Mouse (Mus musculus) neural tube, embryonic 13.5 days (tissue): Measurements from ENCODE around the gene Chst1. TPM values are rescaled to one million over a fixed set of nuclear protein-coding genes. Genes with fewer than 3 reads are reported as not detected.

Source experiments
- ATAC-seq: fragments of 200-750 bp; cut with Nextera tagmentation; 2 replicates; pipeline ENCODE4 v1.8.0; 2017; ENCODE audit warnings: low read depth, mild to moderate bottlenecking, moderate TSS enrichment, moderate library complexity
- H3K27ac ChIP-seq: fragments of 300-500 bp; sonication (generic); replicated peaks from 2 replicates; pipeline ENCODE4 v1.5.1; 2015; ENCODE audit warnings: moderate library complexity, mild to moderate bottlenecking, inconsistent platforms
- H3K27me3 ChIP-seq: fragments of 300-500 bp; sonication (generic); 2 replicates; pipeline ENCODE4 v1.6.1; 2015; ENCODE audit warnings: mild to moderate bottlenecking, inconsistent platforms
- H3K36me3 ChIP-seq: fragments of 300-500 bp; sonication (generic); 2 replicates; pipeline ENCODE4 v1.6.1; 2015; ENCODE audit warnings: mild to moderate bottlenecking, inconsistent platforms
- H3K4me1 ChIP-seq: fragments of 300-500 bp; sonication (generic); replicated peaks from 2 replicates; pipeline ENCODE4 v1.6.1; 2015; ENCODE audit warnings: inconsistent platforms
- H3K4me2 ChIP-seq: fragments of 300-500 bp; sonication (generic); 2 replicates; pipeline ENCODE4 v1.6.1; 2015; ENCODE audit warnings: inconsistent platforms, mild to moderate bottlenecking, moderate library complexity
- H3K4me3 ChIP-seq: fragments of 300-500 bp; sonication (generic); 2 replicates; pipeline ENCODE4 v1.5.1; 2015; ENCODE audit warnings: mild to moderate bottlenecking, inconsistent platforms
- H3K9ac ChIP-seq: fragments of 300-500 bp; sonication (generic); 2 replicates; pipeline ENCODE4 v1.6.1; 2015; ENCODE audit warnings: moderate library complexity, mild to moderate bottlenecking, inconsistent platforms
- H3K9me3 ChIP-seq: fragments of 300-500 bp; sonication (generic); 2 replicates; pipeline ENCODE4 v1.6.1; 2016; ENCODE audit warnings: inconsistent platforms
- WGBS: fragments of 180-500 bp; shearing (Covaris S2); methylation state at CpG from one replicate; pipeline ENCODE4 v1.1.7; 2015; 5-methylcytosine and 5-hydroxymethylcytosine counted together
- polyA plus RNA-seq: library from polyadenylated mRNA; unstranded; fragments of >200 nt; fragmentation: Nextera tagmentation; extraction: Ambion mirVana; gene quantifications from 2 replicates; pipeline ENCODE4 v1.2.1, GENCODE M21; 2015

The Chst1 gene
- polyA plus RNA-seq, 1 experiment from 2014 or later: 10.4 TPM

DNA sequence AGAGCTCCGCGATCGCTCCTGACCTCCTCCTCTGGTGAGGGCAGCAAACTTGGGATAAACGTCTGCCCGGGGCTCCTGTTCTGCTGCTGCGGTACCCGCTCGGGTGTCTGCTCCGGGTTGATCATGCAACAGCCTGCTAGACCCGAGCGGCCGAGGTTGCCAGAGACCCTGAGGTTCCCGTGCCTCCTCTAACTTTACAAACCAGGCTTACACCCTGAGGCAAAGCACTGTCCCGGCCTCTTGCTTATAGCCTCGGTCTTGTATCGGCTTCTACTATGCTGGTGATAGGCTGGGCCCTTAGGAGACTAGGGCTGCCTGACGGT, 802 bp downstream of the Chst1 start:
- peak overlapping the region; percentile 93 for H3K4me2 ChIP-seq
- H3K36me3 ChIP-seq: no peaks in the 10 kb centered on the region
- H3K4me1 ChIP-seq: peaks cover 49% of the 10 kb centered on the region
- H3K9ac ChIP-seq: peak overlapping the region; percentile 84
- peak; percentile 1; the same call in 1 of the 2 replicates for ATAC-seq
- peak overlapping the region; percentile 79; the same call in 1 of the 2 replicates for H3K27ac ChIP-seq
- peak overlapping the region; percentile 76 for H3K4me3 ChIP-seq
- under 1% methylated on average over 17 of the region's 17 CpGs for WGBS
- H3K9me3 ChIP-seq: no peaks in the 10 kb centered on the region
- peaks cover 32% of the 10 kb centered on the region for H3K27me3 ChIP-seq

- no peak for ATAC-seq
- 44% methylated on average over 4 of the region's 4 CpGs for WGBS
- peaks cover 49% of the 10 kb centered on the region for H3K4me1 ChIP-seq
- H3K27ac ChIP-seq: no peak overlapping the region
- H3K27me3 ChIP-seq: peaks cover 32% of the 10 kb centered on the region
- no peaks in the 10 kb centered on the region for H3K36me3 ChIP-seq
- 0 out of 2 replicates have a peak overlapping the region, but pooled peaks have one; percentile 84 for H3K9ac ChIP-seq
- H3K4me3 ChIP-seq: peak overlapping the region; percentile 76
- peak overlapping the region; percentile 93 for H3K4me2 ChIP-seq
- H3K9me3 ChIP-seq: no peaks in the 10 kb centered on the region
These were observed 1.7 kb downstream of the Chst1 start for GRCm38 (mm10) chr2:92601246-92601645.

GRCm38 (mm10) chr2:92602073-92602472, 2.6 kb downstream of the Chst1 start:
- Histone ChIP-seq H3K4me1 (peaks cover 49% of the 10 kb centered on the region), H3K36me3 (no peaks in the 10 kb centered on the region), H3K27ac (no peak overlapping the region), H3K9me3 (no peaks in the 10 kb centered on the region), H3K9ac (0 out of 2 replicates have a peak overlapping the region, but pooled peaks have one; percentile 84), H3K4me3 (0 out of 2 replicates have a peak overlapping the region, but pooled peaks have one; percentile 76), H3K27me3 (peaks cover 27% of the 10 kb centered on the region), H3K4me2 (peak overlapping the region; percentile 93)
- ATAC-seq: no peak
- WGBS: 17% methylated on average over 12 of the region's 12 CpGs

DNA sequence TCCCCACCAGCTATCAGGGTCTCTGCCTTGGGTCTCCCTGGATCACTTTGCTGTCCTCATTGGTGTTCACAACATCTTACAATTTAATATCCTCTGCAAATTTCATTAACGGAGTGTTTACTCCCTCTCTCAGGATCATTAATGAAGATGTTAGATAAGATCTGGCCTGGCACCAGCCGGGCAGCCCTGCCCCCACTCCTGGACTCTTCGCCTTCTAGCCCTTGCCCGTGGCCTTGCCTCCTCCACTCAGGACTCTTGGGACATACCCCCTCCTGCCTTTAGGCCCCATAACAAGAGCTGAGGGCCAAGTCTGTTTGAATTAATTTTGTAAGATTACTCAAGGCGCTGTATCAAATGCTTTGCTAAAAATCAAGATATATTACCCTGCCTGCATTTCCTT, 4.1 kb downstream of the Chst1 start:
- H3K4me2 ChIP-seq: peak overlapping the region; percentile 6; the same call in 1 of the 2 replicates
- H3K4me1 ChIP-seq: peaks cover 56% of the 10 kb centered on the region
- WGBS: 69% methylated on average over 5 of the region's 5 CpGs
- no peak overlapping the region for H3K4me3 ChIP-seq
- no peaks in the 10 kb centered on the region for H3K36me3 ChIP-seq
- peaks cover 25% of the 10 kb centered on the region for H3K27me3 ChIP-seq
- no peak overlapping the region for H3K9ac ChIP-seq
- ATAC-seq: no peak
- H3K9me3 ChIP-seq: no peaks in the 10 kb centered on the region
- no peak overlapping the region for H3K27ac ChIP-seq

DNA sequence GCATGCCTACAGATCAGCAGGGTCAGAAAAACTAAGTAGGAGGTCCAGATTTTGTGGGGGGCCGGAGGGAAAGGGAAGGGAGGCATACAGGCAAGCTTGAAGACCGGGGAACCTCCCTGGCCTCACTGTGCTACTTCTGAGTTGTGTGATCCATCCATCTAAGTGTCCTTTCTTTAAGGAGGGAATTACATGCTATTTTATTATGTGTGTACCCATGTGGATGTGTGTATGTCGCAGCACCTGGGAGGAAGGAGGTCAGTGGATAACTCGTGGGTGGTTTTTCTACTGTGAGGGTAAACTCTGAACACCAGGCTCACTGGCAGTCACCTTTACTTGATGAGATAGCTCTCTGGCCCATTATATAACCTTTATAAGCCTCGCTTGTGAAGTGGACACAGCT, 5.1 kb downstream of the Chst1 start:
- Histone ChIP-seq H3K27me3 (peaks cover 25% of the 10 kb centered on the region), H3K9ac (no peak overlapping the region), H3K4me2 (no peak overlapping the region), H3K36me3 (no peaks in the 10 kb centered on the region), H3K9me3 (no peaks in the 10 kb centered on the region), H3K27ac (no peak overlapping the region), H3K4me3 (no peak overlapping the region), H3K4me1 (peaks cover 56% of the 10 kb centered on the region)
- WGBS: 84% methylated on average over 5 of the region's 5 CpGs
- ATAC-seq: no peak

DNA sequence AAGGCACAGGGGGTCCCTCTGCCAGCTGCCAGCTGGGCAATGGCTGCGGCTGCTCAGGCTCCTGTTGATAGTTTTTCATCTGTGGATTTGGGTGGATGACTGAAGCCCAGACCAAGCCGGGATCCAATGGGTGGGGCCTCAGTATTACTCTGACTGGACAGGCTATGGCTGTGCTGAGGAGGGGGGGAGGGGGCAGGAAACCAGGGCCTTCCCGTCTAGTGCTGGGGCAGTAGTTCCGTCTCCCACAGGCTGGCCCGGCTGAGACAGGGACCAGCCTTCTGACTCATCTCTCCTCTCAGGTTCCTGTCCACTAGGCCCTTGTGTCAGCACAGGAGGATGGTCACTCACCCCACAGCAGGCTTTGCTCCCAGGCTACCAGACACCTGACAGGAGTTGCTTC, 6.5 kb downstream of the Chst1 start:
- Histone ChIP-seq H3K9me3 (no peaks in the 10 kb centered on the region), H3K27ac (no peak overlapping the region), H3K9ac (no peak overlapping the region), H3K4me1 (peaks cover 45% of the 10 kb centered on the region), H3K27me3 (peaks cover 19% of the 10 kb centered on the region), H3K4me3 (no peak overlapping the region), H3K36me3 (no peaks in the 10 kb centered on the region), H3K4me2 (no peak overlapping the region)
- WGBS: 76% methylated on average over 5 of the region's 5 CpGs
- ATAC-seq: no peak

DNA sequence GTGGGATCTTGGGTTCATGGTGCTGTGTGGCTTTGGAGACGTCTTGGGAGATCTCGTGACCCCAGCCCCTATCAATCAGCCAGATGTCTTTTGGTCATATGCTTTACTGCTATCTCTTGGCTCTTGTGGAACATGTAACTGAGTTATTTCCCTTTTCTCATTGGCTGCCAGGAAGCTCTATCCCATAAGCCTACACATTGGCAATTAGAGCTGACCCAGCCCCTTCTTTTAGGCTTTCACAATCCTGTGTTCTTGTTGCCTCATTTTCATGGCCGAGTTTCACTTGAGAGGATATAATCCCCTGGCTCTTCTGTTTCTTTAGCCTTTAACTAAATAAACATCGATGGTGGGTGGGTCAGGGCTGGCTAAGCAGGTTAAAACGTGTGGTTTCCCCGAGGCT, 7.6 kb downstream of the Chst1 start:
- H3K27me3 ChIP-seq: peaks cover 10% of the 10 kb centered on the region
- no peak overlapping the region for H3K9ac ChIP-seq
- ATAC-seq: no peak
- peaks cover 34% of the 10 kb centered on the region for H3K4me1 ChIP-seq
- no peak overlapping the region for H3K4me2 ChIP-seq
- 77% methylated on average over 6 of the region's 6 CpGs for WGBS
- no peak overlapping the region for H3K4me3 ChIP-seq
- no peaks in the 10 kb centered on the region for H3K9me3 ChIP-seq
- H3K27ac ChIP-seq: no peak overlapping the region
- H3K36me3 ChIP-seq: 0 out of 2 replicates have a peak, but pooled peaks cover 2% of the 10 kb centered on the region

DNA sequence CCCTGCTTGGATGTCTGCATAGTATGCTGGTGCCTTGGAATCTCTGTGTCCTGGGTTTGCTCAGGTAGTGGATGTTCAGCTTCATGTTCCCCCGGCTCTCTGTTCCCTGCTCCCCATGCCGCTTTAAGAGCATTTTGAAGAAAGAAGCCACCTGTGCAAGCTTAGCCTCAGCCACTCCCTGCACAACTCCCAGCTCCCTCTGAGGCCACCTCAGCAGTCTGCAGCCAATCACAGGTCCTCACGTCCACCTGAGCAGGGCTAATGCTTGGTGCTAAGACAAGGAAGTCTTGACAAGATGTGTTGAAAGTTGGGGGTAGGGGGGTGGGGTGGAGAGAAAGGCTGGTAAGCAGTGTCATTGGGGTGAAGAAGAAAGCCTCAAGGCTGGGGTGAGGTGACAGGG, 8.1 kb downstream of the Chst1 start:
- no peak overlapping the region for H3K4me3 ChIP-seq
- WGBS: 93% methylated on average over 3 of the region's 3 CpGs
- H3K4me2 ChIP-seq: no peak overlapping the region
- H3K9ac ChIP-seq: no peak overlapping the region
- H3K4me1 ChIP-seq: peaks cover 29% of the 10 kb centered on the region
- 0 out of 2 replicates have a peak, but pooled peaks cover 6% of the 10 kb centered on the region for H3K36me3 ChIP-seq
- peaks cover 6% of the 10 kb centered on the region for H3K27me3 ChIP-seq
- no peak for ATAC-seq
- no peaks in the 10 kb centered on the region for H3K9me3 ChIP-seq
- no peak overlapping the region for H3K27ac ChIP-seq

GRCm38 (mm10) chr2:92608013-92608619, 8.6 kb downstream of the Chst1 start:
- Histone ChIP-seq H3K27ac (no peak overlapping the region), H3K27me3 (peaks cover under 1% of the 10 kb centered on the region), H3K9ac (no peak overlapping the region), H3K36me3 (peaks cover 9% of the 10 kb centered on the region), H3K9me3 (no peaks in the 10 kb centered on the region), H3K4me2 (no peak overlapping the region), H3K4me1 (peaks cover 25% of the 10 kb centered on the region), H3K4me3 (no peak overlapping the region)
- no peak for ATAC-seq
- 52% methylated on average over 12 of the region's 12 CpGs for WGBS

DNA sequence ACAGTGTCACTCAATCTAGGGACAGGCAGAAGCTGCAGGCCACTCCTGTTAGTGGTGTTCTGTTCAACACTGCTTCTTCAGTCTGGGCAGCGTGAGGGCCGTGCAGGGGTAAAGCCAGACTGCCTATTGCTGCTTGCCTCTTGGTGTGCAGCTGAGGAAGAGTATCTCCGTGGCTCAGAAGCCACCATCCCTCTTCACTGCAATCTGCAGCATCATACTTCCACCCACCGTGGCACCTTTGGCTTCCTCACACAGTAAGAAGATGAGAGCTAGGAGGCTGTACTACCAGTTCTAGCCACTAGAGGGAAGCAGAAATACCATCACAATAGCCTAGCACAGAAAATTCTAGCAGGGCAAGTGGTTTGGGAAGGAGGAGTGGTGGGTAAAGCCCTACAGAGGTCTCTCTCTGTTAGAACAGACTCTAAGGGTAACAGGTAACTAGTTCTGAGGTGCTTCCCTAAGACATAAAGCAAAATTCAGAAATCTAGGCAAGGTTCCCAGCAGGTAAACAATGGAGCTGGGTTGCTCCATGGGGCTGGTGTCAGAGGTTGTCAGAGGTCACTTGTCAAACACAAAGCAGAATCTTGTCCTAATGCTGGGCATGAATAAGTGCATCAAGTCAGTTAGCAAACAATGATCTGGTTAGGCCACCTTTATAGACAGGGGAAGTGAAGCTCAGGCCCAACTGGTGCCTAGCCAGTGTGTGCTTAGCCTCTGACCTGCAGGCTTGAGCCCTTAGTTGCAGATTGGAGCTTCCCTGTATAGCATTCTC, 9.5 kb downstream of the Chst1 start:
- Histone ChIP-seq H3K9me3 (no peaks in the 10 kb centered on the region), H3K9ac (no peak overlapping the region), H3K27me3 (no peaks in the 10 kb centered on the region), H3K4me1 (peaks cover 16% of the 10 kb centered on the region), H3K4me3 (no peak overlapping the region), H3K27ac (no peak overlapping the region), H3K36me3 (peaks cover 17% of the 10 kb centered on the region), H3K4me2 (no peak overlapping the region)
- WGBS: 53% methylated on average over 4 of the region's 4 CpGs
- 0 out of 2 replicates have a peak, but pooled peaks have one; percentile 30 for ATAC-seq

DNA sequence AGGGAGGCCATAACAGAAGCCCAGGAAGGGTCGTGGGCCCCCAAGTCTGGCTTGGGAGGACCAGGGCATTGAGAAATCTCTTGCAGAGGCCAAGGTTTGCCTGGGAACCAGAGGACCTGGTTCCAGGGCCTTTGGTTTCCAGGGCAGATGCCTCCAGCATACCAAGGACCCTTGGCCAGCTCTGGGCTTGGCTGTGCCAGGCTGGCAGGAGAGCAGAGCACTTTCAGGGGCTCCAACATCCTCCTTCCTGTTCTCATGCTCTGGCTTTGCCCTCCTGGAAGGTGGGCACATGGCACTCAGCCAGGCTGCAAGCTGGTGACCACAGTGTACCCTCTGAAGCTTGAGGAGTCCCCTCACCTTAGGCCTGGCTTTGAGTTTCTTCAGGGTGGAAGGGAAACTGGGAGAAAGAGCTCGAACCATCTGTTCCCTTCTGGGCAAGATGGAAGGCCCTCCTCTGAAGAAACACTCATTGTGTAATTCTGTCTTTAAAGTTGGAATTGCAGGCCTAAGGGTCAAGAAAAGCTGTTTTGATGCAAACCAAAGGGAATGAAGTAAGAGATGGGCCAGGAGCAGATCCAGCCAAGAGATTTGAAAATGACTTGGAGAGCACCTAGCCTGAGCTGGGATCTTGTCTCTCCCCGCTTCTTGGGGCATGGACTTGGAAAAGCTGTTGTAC, 10.3 kb downstream of the Chst1 start:
- no peak for ATAC-seq
- WGBS: 89% methylated on average over 3 of the region's 3 CpGs

GRCm38 (mm10) chr2:92613645-92614044, 14.1 kb downstream of the Chst1 start:
- Histone ChIP-seq H3K4me3 (no peak overlapping the region), H3K36me3 (peaks cover 25% of the 10 kb centered on the region), H3K27ac (no peak overlapping the region), H3K27me3 (no peaks in the 10 kb centered on the region), H3K9me3 (no peaks in the 10 kb centered on the region), H3K9ac (no peak overlapping the region), H3K4me1 (no peaks in the 10 kb centered on the region), H3K4me2 (no peak overlapping the region)
- no peak for ATAC-seq
- WGBS: 96% methylated on average over 15 of the region's 15 CpGs

More for the DNA sequence above, 10.3 kb downstream of the Chst1 start:
- H3K4me3 ChIP-seq: no peak overlapping the region
- H3K36me3 ChIP-seq: peaks cover 24% of the 10 kb centered on the region
- H3K27ac ChIP-seq: no peak overlapping the region
- no peaks in the 10 kb centered on the region for H3K27me3 ChIP-seq
- H3K9ac ChIP-seq: no peak overlapping the region
- H3K4me1 ChIP-seq: peaks cover 8% of the 10 kb centered on the region; the same call in 1 of the 2 replicates
- no peak overlapping the region for H3K4me2 ChIP-seq
- no peaks in the 10 kb centered on the region for H3K9me3 ChIP-seq
